ENCODE assay signal across 8 mouse cellular contexts in genomic region chr4:58552229-58552628, GRCm38 (mm10). TPM values are rescaled to one million over a fixed set of nuclear protein-coding genes. Genes with fewer than 3 reads are reported as not detected.
A peak's percentile ranks its signal among the peaks of the same experiment; 100 is the strongest.
DNase-seq lines count a peak whose midpoint lies in the region; ATAC-seq and TF ChIP-seq lines count a peak whose summit lies in the region.

No protein-coding gene starts in this region.

- 11% methylated on average over 10 of the region's 10 CpGs for WGBS in lung, postnatal 0 days
- 5% methylated on average over 10 of the region's 10 CpGs for WGBS in forebrain, embryonic 13.5 days
- WGBS in limb, embryonic 12.5 days = 1% methylated on average over 10 of the region's 10 CpGs
- WGBS in stomach, embryonic 14.5 days = 4% methylated on average over 10 of the region's 10 CpGs
- WGBS in cerebellum, adult 2 months = 22% methylated on average over 10 of the region's 10 CpGs

- no peak for TF ChIP-seq CTCF in lung, postnatal 0 days (IDR thresholded peaks at IDR 0.05)
- TF ChIP-seq CTCF in cerebellum, adult 2 months (IDR thresholded peaks at IDR 0.05; ENCODE audit: borderline replicate concordance, insufficient read depth, low read depth, low read length) = no peak

- H3K27me3 ChIP-seq in lung, postnatal 0 days (replicated peaks; ENCODE audit: insufficient read depth, low read length) = no peaks in the 10 kb centered on the region
- 0 out of 2 replicates have a peak, but pooled peaks cover 3% of the 10 kb centered on the region for H3K27me3 ChIP-seq in forebrain, embryonic 13.5 days
- no peaks in the 10 kb centered on the region for H3K27me3 ChIP-seq in limb, embryonic 12.5 days
- no peaks in the 10 kb centered on the region for H3K27me3 ChIP-seq in stomach, embryonic 14.5 days (ENCODE audit: control insufficient read depth, insufficient read depth, low read length)
- no peaks in the 10 kb centered on the region; the same call in 1 of the 2 replicates for H3K27me3 ChIP-seq in cerebellum, adult 2 months (ENCODE audit: control insufficient read depth, insufficient read depth, low read length)

- TF ChIP-seq POLR2A in cerebellum, adult 2 months (IDR thresholded peaks at IDR 0.05; ENCODE audit: borderline replicate concordance, insufficient read depth, low read length) = no peak

- H3K4me3 ChIP-seq in lung, postnatal 0 days (ENCODE audit: low read depth, low read length) = peak overlapping the region; percentile 68
- peak overlapping the region; percentile 69 for H3K4me3 ChIP-seq in forebrain, embryonic 13.5 days
- peak overlapping the region; percentile 68 for H3K4me3 ChIP-seq in limb, embryonic 12.5 days (replicated peaks)
- H3K4me3 ChIP-seq in stomach, embryonic 14.5 days (ENCODE audit: low read depth, low read length) = peak overlapping the region; percentile 75
- H3K4me3 ChIP-seq in cerebellum, adult 2 months (replicated peaks; ENCODE audit: insufficient read depth, low read depth, low read length) = no peak overlapping the region

- no peaks in the 10 kb centered on the region for H3K9me3 ChIP-seq in lung, postnatal 0 days (ENCODE audit: low read length)
- H3K9me3 ChIP-seq in forebrain, embryonic 13.5 days (replicated peaks) = no peaks in the 10 kb centered on the region
- no peaks in the 10 kb centered on the region for H3K9me3 ChIP-seq in limb, embryonic 12.5 days
- H3K9me3 ChIP-seq in stomach, embryonic 14.5 days (ENCODE audit: control insufficient read depth, low read depth, low read length) = no peaks in the 10 kb centered on the region

- peak overlapping the region; percentile 93 for H3K4me2 ChIP-seq in lung, postnatal 0 days (replicated peaks; ENCODE audit: low read depth, low read length)
- H3K4me2 ChIP-seq in forebrain, embryonic 13.5 days = peak overlapping the region; percentile 95
- peak overlapping the region; percentile 84 for H3K4me2 ChIP-seq in limb, embryonic 12.5 days
- H3K4me2 ChIP-seq in stomach, embryonic 14.5 days (replicated peaks; ENCODE audit: low read depth, low read length) = peak overlapping the region; percentile 86

- no peaks in the 10 kb centered on the region for H3K36me3 ChIP-seq in lung, postnatal 0 days (ENCODE audit: insufficient read depth, low read length)
- no peaks in the 10 kb centered on the region for H3K36me3 ChIP-seq in forebrain, embryonic 13.5 days (ENCODE audit: poor library complexity, severe bottlenecking)
- peaks cover 24% of the 10 kb centered on the region for H3K36me3 ChIP-seq in limb, embryonic 12.5 days
- H3K36me3 ChIP-seq in stomach, embryonic 14.5 days (ENCODE audit: control insufficient read depth, insufficient read depth, low read length) = no peaks in the 10 kb centered on the region

- H3K4me1 ChIP-seq in lung, postnatal 0 days (ENCODE audit: insufficient read depth, low read depth, low read length) = peaks cover 2% of the 10 kb centered on the region; the same call in 1 of the 2 replicates
- peaks cover 10% of the 10 kb centered on the region for H3K4me1 ChIP-seq in forebrain, embryonic 13.5 days
- peaks cover 54% of the 10 kb centered on the region for H3K4me1 ChIP-seq in limb, embryonic 12.5 days (replicated peaks)
- peaks cover 42% of the 10 kb centered on the region for H3K4me1 ChIP-seq in stomach, embryonic 14.5 days (ENCODE audit: control insufficient read depth, insufficient read depth, low read length)
- H3K4me1 ChIP-seq in cerebellum, adult 2 months (ENCODE audit: control insufficient read depth, insufficient read depth, low read length) = no peaks in the 10 kb centered on the region

- no peak for TF ChIP-seq EP300 in lung, postnatal 0 days (IDR thresholded peaks at IDR 0.05)

- peak overlapping the region; percentile 89 for H3K27ac ChIP-seq in lung, postnatal 0 days (ENCODE audit: low read length)
- H3K27ac ChIP-seq in forebrain, embryonic 13.5 days = no peak overlapping the region
- peak overlapping the region; percentile 96 for H3K27ac ChIP-seq in limb, embryonic 12.5 days
- peak overlapping the region; percentile 85 for H3K27ac ChIP-seq in stomach, embryonic 14.5 days (ENCODE audit: low read length)
- H3K27ac ChIP-seq in cerebellum, adult 2 months (ENCODE audit: insufficient read depth, low read length) = no peak overlapping the region

- H3K9ac ChIP-seq in lung, postnatal 0 days (replicated peaks; ENCODE audit: low read depth) = peak overlapping the region; percentile 62
- H3K9ac ChIP-seq in forebrain, embryonic 13.5 days = peak overlapping the region; percentile 74
- H3K9ac ChIP-seq in limb, embryonic 12.5 days (replicated peaks) = peak overlapping the region; percentile 83
- peak overlapping the region; percentile 89 for H3K9ac ChIP-seq in stomach, embryonic 14.5 days (replicated peaks; ENCODE audit: low read depth, low read length)

- no peak for ATAC-seq in lung, postnatal 0 days
- no peak for ATAC-seq in forebrain, embryonic 13.5 days
- no peak for ATAC-seq in limb, embryonic 12.5 days (ENCODE audit: insufficient number of reproducible peaks, insufficient read depth, low FRiP score, low TSS enrichment, low read depth)
- no peak for ATAC-seq in stomach, embryonic 14.5 days (ENCODE audit: insufficient number of reproducible peaks, insufficient read depth, low FRiP score, low read depth)

- DNase-seq in lung, postnatal 0 days (ENCODE audit: low spot score) = no peak
- DNase-seq in lung, postnatal 10 days = no peak
- DNase-seq in urinary bladder, adult 18-20 months (ENCODE audit: low spot score in 2 of 2) = no peak
- no peak for DNase-seq in kidney, postnatal 4 days
- no peak for DNase-seq in cerebellum, adult 2 months

RNA-seq across cellular contexts. Expression of gene Lpar1, which starts 1.5 kb away (rescaled TPM):
- polyA plus RNA-seq in lung, postnatal 0 days (2015; fragmentation: Nextera tagmentation; extraction: Ambion mirVana) = 29.5 and 31.8 TPM in 2 replicates
- 29.9 and 35.7 TPM in 2 replicates for polyA plus RNA-seq in forebrain, embryonic 13.5 days (2015; fragmentation: Nextera tagmentation; extraction: Ambion mirVana)
- polyA plus RNA-seq in limb, embryonic 12.5 days (2016; fragmentation: Nextera tagmentation; extraction: Ambion mirVana) = 247 and 253 TPM in 2 replicates
- 92.6 and 99.7 TPM in 2 replicates for polyA plus RNA-seq in stomach, embryonic 14.5 days (2014; fragmentation: Nextera tagmentation; extraction: Ambion mirVana)
- 48.5 and 53.6 TPM in 2 replicates for polyA plus RNA-seq in cerebellum, adult 2 months (2012; rRNA removed)

Comparison
In these comparisons a context has a peak if more than half of its experiments do, and no peak if none do; other contexts are left out.
1. H3K27ac ChIP-seq: peak in lung, postnatal 0 days (single experiment), limb, embryonic 12.5 days (single experiment) and stomach, embryonic 14.5 days (single experiment); none in forebrain, embryonic 13.5 days (single experiment) and cerebellum, adult 2 months (single experiment).
2. Peak in every context shown above with its lines, with median percentiles within 50 percentile points of each other: H3K4me2 ChIP-seq and H3K9ac ChIP-seq.